Mouse (Mus musculus) cerebellum, postnatal 14 days (tissue): ENCODE data around the gene Gpc5.

Source experiments
- DNase-seq, 2 experiments: peaks; one replicate each; pipeline ENCODE4 v3.0.0; 2021; ENCODE audit warnings: mixed read lengths in 2 of 2

Gene Gpc5

DNA sequence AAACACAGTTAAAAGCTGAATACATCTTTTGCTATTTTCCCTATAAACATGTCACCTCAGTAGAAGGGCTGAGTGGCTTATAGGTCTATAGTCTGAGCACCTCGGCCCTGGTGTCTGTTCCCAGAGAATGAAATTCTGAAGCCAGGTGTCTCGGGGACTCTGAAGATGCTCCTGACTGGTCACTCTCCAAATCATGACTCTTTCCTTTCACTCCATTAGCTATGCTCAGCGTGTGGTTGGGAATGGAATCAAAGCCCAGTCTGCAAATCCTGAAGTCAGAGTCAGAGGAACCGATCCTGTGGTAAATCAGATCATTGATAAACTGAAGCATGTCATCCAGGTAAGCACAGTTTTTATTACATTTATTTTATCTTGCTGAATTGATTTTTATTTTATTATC, 460.0 kb downstream of the Gpc5 start:
- DNase-seq, result peak; percentile 67 to 79

DNA sequence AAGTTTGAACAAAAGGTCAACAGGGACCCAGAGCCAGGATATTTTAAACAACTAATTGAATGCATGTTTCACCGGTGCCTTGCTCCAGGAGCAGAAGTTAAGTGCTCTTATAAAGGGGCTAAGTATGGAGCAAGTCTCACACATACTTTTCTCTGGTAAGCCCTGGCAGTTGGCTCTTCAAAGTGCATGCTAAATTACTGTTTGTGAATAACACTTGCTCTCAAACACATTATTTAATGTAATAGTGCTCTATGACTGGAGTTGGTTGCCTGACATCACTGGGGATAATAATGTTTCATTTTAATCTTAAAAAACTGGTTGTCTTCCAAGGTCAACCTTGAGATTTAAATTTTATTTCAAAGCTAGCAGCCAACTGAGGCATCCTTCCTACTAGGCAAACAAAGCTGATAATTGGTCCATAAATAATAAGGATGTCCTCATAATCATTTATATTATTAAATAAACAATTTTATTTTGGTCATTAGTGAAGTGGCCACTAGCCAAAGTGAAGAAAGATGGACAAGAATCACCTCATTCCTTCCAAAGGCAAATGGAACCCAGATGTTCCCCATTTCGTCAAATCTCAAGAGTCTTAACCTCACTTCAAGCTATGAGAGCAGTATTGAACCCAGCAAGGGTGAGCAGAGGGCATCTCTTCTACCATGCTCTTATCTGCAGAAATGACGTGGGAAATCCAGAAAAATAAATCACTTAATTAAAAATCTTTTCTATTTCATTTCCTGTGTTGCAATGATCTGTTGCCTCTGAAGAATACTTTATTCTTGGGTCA, 488.6 kb downstream of the Gpc5 start:
- DNase-seq, result no peak

DNA sequence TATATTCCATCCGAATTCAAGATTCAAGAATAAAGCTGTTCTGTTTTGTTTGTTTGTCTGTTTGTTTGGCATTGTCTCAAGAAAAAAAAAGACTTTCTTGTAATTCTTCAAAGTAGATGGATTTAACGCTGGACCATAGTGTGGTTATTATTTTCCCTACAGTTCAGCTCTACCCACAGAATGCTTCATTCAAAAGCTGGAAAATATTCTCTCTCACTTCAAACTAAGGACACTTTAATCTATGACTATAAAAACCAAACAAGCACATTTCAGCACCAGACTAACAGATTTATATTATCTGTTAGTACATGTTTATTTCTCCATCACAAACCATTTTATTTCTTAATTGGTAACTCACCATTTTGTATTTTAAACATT, 489.2 kb downstream of the Gpc5 start:
- no peak for DNase-seq

DNA sequence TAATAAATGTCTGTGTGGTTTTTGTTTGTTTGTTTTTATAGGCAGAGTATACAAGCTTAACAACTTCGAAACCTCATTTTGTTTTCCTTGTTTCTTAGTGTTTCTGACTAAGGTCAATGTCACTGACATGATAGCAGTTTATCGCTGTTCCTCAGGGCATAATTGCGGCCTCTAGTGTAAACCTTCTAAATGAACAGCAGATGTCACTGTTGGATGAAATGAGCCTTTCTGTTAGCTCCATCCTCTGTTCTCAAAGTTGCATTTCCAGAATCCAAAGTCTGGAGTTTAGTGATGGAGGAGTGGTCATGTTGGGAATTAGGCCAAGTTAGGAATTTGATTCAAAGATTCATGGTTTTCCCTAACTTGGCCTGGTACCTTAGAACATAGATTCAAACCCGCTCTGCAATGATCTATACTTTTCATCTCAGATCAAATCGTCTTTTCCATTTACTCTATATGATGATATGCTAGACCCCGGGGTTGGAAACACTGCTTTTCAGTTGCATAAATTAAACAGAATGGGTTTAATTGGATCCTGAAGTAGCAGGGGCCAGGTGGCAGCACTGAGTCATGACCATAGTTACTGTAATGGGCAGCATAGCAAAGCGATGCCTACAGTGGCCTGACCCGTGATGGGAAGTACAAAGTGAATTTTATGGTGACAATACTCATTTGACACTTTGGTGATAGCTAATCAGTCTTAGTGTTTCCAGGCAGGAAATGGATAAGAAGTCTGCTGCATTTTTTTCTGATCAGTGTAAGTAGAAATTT, 508.4 kb downstream of the Gpc5 start:
- peak; percentile 17 to 30 for DNase-seq

DNA sequence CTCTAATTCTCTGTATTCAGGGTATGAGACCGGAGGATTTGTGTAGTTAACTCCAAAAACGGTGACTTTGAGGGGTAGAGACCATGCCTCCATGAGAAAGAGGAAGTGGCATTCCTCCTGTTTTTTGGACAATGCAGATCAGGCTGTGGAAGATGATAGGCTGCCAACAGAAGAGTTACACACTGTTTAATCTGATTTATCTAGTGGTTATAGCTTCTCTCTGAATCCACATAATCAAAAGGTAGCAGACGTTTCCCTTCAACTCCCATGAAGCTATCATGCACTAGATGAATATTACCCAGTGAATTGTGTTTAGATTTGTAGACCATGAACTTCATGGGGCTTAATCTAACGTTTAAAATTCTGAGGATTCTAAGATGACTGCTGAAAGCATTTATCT, 522.1 kb downstream of the Gpc5 start:
- no peak for DNase-seq

DNA sequence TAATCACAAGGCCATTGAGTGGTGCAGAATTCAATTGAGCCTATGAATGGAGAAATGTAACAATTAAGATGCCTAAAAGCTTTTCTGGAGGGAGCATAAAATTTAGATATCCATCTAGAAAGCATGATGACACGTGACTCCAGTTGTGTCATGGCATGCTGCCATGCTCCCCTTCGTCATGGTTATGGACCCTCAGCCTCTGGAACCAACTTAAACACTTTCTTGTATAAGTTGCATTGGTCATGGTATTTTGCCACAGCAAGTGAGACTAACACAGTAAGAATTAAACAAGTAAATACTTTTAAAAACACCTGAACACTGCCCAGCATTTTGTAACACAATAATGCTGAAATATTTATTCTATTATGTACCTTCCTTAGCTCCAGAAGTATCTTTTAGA, 524.3 kb downstream of the Gpc5 start:
- no peak for DNase-seq

DNA sequence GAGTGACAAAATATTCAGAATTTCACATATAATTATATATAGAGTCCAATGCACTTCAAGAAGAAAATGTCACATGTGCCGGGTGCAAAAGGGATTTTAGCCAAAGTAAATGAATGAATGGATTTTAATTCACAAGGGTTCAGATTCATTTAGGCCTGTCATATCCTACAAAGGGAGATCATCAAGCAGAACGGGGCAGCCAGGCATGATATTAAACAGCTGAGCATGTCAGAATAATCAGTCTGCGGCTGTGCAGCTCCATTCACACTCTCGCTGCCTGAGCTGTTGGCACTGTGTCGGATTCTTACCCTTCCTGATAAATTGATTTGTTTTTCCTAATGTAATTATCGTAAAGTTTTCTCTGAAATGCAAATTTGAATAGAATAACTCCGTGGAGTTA, 524.8 kb downstream of the Gpc5 start:
- DNase-seq, result peak; percentile 47 to 55

DNA sequence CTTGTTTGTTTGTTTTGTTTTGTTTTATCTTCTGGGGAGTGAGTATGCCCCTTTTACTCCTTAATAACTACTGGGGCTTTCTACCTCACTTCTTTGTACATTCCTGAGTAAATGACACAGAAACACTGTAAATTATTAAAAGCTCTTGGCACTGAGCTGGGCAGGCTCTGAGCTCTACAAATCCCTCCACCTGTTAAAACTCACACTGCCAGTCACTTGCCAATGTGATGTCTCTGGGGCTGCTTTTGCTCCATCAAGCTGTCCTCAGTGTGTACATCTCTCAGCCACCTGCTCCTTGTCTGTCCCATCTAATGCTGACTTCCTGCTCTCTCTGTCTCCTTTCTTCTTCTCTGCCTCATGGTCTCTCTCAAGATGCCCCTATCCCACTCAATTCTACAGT, 528.5 kb downstream of the Gpc5 start:
- no peak for DNase-seq

DNA sequence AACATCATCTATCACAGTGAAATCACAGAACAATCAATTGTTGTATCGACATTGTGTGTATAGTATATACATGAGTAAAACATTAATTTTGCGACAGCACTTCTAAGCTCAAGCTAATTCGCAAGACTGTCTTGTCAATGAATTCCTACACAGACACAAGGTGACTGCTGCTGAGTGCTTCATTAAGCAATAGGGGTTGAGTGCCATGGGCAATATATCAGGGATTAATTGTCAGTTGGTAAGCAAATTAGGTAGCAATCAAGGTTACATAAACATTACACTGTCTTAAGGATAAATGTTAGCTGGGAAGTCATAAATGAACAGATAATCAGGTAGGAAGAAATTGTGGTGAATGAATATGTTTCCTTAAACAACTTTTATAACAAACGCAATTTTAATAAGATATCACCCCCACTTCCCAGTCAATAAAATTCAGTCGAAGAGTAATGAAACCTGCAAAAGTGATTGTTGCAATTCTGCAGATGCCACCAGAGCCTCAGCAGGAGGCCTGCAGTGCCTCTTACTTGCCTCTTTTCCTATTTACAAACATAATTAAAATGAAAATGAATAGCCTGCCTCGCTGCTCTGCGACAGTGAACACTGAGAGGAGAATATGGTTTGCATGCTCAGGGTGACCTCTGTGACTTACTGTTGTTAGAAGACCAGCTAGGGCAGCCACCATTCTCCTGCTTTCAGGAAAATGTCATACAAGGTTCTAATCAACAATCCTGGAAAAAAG, 539.3 kb downstream of the Gpc5 start:
- DNase-seq, result no peak

DNA sequence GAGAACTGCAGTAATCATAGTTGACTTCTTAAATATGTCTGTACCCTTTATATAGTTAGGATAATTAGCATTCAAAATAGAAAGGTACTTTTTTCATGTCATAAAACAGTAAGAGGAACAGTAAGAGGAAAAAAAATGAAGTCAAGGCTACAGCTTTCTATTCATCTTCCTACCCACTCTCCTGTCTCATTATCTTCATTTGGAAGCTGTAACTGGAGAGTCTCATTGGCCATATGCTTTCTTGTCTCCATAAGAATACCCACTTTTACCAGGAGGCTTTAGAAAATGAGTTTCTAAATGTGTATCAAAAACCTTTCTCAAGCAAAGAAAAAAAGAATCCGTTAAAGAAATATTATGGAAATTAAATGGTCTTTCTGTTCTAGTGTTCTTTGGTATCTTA, 541.3 kb downstream of the Gpc5 start:
- DNase-seq, result no peak

DNA sequence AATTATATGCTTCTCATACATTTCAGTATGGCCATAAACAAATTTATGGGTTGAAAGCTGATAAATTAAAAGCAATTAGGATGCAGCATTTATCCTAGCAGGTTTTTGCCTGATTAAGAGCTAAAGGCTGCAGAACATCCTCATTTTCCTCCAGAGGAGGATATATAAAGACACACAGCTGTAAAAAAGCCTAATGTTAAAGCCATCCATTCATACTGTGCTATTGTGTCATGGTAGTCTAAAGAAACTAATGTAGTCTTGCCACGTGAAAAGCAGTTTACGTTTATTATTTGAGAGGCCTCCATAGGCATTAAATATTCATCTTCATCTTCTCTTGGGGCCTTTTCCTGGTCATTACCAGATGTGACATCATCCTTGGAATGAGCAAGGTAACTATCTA, 587.9 kb downstream of the Gpc5 start:
- DNase-seq, result no peak

DNA sequence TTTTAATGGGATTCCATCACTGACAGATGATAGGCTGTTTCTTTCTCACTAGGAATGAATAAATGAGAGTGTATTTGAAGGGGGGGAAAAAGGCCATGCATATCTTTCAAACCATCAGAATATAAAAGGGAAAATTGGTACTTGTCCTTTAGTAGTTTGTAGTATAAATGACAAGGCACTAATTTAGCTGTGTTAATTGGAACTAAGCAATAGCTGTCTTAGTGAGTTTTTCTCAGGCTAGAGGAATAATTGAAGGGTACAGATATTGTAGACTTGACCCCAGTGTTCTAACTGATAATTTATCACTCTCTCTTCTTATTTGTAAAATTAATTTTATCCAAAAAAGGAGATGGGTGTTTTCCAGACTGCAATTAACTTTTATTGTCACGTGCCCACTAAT, 654.0 kb downstream of the Gpc5 start:
- DNase-seq, result no peak

DNA sequence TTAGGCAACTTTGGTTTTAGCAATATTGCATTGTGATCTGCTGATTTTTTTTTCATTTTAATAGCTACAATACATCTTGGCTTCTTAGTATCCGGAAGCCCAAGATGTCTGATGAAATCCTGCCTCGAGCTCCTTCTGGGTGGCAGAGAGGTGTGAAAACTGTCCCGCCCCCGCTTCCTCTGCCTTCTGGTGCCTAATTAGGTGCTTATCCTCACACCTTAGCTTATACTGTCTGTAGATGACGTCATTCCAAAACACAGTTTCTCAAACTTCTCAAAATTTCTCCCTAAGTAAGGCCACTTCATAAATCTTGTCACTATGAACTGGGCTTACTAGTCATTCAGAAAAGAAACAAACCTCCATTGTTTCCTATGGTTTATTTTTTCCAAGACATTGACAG, 668.2 kb downstream of the Gpc5 start:
- DNase-seq, result no peak

DNA sequence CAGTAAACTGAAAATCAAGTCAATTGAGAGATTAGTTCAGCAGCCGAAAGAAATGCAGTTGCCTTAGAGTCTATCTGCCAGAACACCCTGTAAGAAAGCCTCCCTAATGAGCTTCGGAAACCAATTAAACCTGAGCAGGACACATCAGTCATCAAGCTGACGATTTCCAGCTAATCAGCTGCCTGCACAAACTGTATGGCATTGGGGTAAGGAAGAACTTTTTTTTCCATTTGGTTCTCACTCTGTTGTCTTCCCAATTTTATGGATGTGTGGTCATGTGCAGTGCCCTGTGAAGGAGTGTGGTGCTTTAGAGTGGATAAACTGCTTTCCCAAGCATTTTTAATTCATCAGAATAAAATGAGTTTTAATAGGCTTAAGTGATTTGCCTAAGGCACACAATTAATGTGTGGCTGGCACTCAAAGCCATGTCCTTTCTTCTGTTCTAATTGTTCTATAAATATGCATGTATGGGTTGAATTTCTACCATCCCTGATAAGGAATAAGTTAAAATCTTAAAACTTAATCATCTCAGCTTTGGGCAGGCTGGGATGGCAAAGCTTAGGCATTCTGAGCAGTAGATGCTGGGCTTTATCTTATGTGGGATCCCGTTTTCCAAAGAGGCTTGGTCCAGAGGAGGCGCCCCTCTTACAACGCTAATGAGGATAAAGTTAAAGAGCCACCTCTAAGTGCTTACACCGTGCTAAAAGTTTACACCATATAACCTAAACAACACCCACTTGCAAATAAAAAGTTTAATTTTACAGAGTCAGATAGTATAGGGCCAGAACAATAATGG, 687.6 kb downstream of the Gpc5 start:
- DNase-seq, result no peak

DNA sequence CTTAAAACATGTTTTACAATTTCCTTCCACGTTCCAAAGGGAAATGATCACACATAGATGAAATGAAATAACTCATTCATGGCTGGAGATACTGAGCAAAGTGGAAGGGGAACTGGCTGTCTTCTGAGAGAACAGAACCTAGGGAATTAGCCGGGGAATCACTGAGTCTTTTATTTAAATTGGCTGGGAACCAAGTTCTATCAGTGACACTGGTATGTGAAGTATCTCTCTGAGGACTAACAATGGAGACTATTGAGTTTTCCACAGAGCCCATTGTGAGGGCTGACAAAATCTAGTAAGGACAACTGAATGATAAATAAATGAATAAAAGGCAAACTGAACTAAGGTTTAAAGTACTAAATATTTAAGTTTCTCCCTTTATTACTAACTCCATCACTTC, 712.7 kb downstream of the Gpc5 start:
- no peak for DNase-seq

DNA sequence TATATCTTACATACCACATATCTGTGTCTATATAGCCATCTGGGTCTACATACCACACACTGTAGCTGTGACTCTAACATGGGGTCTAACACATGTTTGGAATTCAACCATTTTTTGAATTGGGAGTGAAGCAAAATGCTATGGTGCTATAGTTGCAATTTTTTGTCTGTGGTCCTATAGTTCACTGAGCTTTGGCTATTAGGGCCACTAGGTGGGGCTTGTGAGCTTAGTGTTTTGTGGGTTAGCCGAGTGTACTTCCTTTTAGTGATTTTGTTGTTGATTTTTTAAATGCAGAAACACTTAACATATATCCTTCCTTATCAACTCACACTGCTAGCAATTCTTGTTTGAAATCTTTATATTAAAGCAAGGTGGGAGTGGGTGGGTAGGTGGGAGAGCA, 727.0 kb downstream of the Gpc5 start:
- peak; percentile 10 to 32 for DNase-seq

DNA sequence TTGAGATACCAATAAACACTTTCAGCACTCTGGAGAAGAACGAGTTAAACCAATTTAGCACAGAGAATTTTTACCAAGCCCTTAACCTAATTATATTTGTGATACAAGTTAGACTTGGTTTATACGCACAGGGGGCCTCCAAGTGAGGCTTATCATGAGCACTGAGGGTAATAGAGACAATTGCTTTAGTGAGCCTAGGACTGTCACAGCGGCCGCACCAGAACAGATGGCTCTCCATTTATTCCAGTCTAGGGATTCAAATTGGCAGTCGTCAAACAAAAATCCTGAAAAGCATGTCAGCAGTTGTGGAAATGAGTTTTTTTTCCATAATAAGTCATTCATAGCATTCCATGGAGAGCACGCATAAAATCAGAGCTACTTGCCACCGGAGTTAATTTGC, 729.6 kb downstream of the Gpc5 start:
- peak; percentile 35 to 50 for DNase-seq

DNA sequence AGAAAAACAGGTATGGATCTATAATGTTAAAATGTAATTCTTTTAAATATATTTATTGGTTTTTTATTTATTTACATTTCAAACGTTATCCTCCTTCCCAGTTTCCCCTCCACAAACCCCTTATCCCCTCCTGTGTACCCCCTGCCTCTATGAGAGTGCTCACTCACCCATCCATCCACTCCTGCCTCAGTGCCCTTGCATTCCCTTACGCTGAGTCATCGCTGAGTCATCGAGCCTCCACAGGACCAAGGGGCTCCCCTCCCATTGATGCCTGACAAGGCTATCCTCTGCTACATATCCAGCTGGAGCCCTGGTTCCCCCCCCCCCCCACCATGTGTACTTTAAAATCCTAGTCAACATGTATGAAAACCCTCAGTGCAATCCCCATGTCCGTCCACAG, 738.5 kb downstream of the Gpc5 start:
- no peak for DNase-seq

DNA sequence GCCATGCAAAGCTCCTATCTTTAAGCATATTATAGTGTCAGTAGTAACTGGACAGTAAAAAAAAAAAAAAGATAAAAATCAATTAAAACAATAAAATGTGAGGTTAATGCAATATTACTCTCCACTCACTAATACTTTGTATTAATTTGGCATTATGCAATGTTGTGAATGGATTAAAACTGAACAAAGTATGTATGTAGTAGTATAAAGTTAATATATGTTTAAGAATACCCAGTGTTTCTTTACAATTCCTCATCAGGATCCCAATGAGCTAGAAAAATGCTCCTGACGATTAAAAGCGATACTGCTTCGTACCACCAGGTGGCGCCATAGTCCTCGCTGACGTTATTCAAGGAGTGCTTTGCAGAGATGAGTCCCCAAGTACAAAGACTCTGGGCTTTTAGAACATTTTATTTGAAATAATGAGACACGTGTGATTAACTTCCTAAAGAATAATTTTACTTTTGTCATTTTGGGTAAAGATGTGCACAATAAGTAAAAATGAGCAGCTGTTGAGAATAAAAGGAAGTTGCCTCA, 739.3 kb downstream of the Gpc5 start:
- peak; percentile 82 to 89 for DNase-seq

DNA sequence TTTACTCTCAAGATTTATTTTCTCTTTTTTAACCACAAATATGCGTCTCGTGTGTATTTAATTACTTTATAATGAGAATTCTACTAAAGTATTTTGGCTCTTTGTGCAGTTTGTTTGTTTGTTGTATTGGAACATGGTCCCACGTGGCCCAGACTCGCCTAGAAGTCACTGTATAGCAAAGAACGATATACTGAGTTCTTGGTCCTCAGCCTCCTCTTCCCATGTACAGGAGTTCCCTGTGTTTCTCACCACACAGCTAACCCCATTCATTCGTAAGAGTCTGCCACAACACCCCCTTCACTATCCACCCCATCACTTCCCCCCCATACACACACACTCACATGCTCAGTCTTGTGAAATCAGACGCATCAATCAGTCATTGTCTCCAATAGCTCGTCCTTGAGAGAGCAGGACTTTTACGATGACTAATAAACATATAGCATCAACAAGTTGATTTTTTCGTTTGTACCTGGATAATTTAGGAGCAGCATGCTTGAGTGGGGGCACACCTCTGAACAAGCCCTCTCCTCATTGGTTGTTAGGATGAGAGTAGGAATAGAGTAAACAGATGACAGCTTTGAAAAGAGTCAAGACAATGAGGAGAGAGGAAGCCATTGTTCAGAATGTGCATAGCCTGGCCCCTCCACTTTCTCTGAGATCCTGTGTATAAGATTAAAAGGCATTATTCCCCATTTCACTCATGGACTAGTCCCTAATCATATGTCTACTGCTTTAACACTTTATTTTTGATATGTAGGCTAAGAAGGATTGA, 740.0 kb downstream of the Gpc5 start:
- no peak for DNase-seq

DNA sequence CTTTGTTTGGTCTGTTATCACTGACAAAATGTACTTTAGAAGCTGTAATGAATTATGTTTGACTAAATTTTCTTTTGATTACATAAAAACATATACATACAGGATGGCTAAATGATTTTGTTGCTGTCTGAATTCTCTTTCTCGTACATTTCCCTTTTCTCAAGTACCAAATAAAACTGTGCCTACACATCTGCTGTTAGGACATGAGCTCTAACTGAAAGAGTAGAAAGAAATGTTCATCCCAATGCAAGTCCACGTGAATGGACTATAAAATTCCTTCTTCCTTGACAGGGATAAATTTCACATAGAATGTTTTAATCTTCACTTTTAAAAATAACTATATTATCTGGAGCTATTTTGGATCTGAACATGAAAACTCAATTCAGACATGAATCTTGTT, 751.8 kb downstream of the Gpc5 start:
- no peak for DNase-seq
